Mouse (Mus musculus) macrophage (primary cell): ENCODE results near the gene Fam102a. TPM values are rescaled to one million over a fixed set of nuclear protein-coding genes. Genes with fewer than 3 reads are reported as not detected.
"Not testable (repeated sequence)": the region's sequence is repeated elsewhere in the genome, so short reads cannot be mapped to it uniquely, and the experiment has no call there.

Source experiments
- H3K27ac ChIP-seq: fragments of 350-480 bp; formaldehyde crosslinking; 2 replicates; pipeline ENCODE4 v1.9.0; 2021
- H3K36me3 ChIP-seq: fragments of 350-480 bp; formaldehyde crosslinking; 2 replicates; pipeline ENCODE4 v1.9.0; 2021; ENCODE audit errors: inconsistent target
- H3K4me3 ChIP-seq: fragments of 350-480 bp; formaldehyde crosslinking; 2 replicates; pipeline ENCODE4 v1.9.0; 2021; ENCODE audit errors: inconsistent target
- H3K79me2 ChIP-seq: fragments of 350-480 bp; formaldehyde crosslinking; 2 replicates; pipeline ENCODE4 v1.9.0; 2021; ENCODE audit errors: inconsistent target
- WGBS: methylation state at CpG from one replicate; pipeline ENCODE4 v1.1.7; 2026; ENCODE audit warnings: inconsistent platforms; ENCODE audit not compliant: missing documents; 5-methylcytosine and 5-hydroxymethylcytosine counted together
- polyA plus RNA-seq: library from polyadenylated mRNA; stranded (reverse); fragments of 250-400 nt; gene quantifications from 3 replicates; pipeline ENCODE4 v1.2.4, GENCODE M21; 2018; ENCODE audit warnings: inconsistent platforms
- total RNA-seq, 78 experiments: library from RNA; depleted of rRNA; stranded (reverse); fragments of 250-400 nt; gene quantifications; 1 replicate in 9 of 78; 2 replicates in 24 of 78; 3 replicates in 43 of 78; 4 replicates in 2 of 78; pipeline ENCODE4 v1.2.4; 2018; ENCODE audit warnings: inconsistent platforms in 56 of 78

The Fam102a gene
- total RNA-seq (2018; cell fraction: chromatin; rRNA removed): 1 to 10 TPM in 18 of 26 experiments, under 1 TPM in 8; 0.36 to 5.7 (median 1.9) TPM
- total RNA-seq (2018; cell fraction: cytosol; rRNA removed): 1 to 10 TPM; 2.6 to 5.8 (median 4.4) TPM
- total RNA-seq (2018; cell fraction: nucleus; rRNA removed): 1 to 10 TPM; 1.4 to 8.5 (median 2.7) TPM
- polyA plus RNA-seq: 3.5 to 9.1 TPM (median 3.9 TPM) in 3 replicates

DNA sequence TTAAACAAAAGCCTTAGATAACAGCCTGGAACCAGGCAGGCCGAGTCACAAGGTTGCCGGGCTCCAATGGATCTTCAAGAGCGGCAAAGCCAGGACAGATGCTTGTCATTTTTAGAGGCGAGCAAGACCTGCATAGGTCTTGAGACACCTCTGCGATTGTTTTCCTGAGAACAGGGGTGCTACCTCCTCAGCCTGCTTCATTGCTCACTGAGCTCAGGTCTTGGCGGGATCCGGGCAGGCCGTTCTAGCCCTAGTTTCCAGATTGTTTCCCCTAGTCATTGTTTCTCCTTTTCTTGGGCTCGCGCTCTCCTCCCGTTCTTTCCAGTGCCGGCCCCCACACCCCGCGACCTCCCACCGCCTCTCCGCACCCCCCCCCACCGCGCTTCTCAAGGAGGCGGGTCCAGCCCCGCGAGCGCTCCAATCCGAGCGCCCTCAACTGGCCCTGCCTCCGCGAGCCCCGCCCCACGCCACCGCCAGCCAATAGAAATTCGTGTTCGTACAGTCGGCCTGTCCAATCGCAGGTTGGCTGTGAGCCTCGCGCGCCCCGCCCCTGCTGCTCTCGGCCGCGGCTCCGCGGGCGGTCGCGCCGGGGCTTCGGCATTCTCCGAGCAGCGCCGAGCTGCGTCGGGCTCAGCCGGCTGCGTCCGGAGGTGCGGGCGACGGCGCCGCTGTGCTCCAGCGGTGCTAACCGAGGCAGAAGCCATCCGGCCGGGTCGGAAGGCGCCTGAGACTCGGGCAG, at the start of gene Fam102a:
Gene Fam102a, plus strand, starts transcription at position 600 of the 739 bp plus-strand sequence.
- under 1% methylated on average over 64 of the region's 67 CpGs for WGBS
- Histone ChIP-seq H3K4me3 (peak within 1 kb of the TSS; percentile 42), H3K79me2 (no peaks in the 10 kb centered on the region), H3K36me3 (no peaks in the 10 kb centered on the region), H3K27ac (peak within 1 kb of the TSS; percentile 60)

DNA sequence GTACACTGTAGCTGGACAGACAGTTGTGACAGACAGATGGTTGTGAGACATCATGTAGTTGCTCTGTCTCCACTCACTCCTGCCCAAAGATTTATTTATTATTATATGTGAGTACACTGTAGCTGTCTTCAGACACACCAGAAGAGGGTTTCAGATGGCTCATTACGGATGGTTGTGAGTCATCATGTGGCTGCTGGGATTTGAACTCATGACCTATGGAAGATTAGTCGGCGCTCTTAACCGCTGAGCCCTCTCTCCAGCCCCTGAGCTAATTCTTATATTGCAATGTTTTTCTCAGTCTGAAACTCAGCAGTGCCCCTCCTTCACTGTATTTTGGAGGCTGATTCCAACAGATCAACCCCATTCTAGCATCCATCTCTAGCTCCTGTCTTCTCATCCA, 49.4 kb upstream of the Fam102a start:
- no peaks in the 10 kb centered on the region for H3K36me3 ChIP-seq
- no peak overlapping the region for H3K27ac ChIP-seq
- 96% methylated on average over 4 of the region's 4 CpGs for WGBS

DNA sequence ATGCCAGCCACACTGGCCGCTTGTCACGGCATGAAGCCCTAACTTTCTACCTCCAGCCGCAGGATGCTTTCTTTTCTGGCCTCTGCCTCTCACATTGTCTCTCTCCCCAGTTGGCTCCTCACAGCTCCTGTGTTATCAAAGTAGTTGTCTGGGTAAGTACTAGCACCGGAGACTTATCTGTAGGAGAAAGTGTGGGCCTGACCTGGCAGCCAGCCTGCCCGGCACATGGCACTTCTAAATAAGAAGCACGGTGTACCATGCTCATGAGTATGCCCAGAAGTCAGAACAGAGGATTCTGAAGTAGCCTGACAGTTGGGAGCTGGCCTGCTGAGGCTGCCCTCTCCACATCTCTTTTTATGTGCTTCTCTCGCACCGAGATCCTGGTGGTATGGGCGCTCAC, 49.0 kb upstream of the Fam102a start:
- 94% methylated on average over 9 of the region's 9 CpGs for WGBS
- H3K79me2 ChIP-seq: no peaks in the 10 kb centered on the region
- H3K36me3 ChIP-seq: no peaks in the 10 kb centered on the region
- H3K4me3 ChIP-seq: no peak overlapping the region
- no peak overlapping the region for H3K27ac ChIP-seq

More for the DNA sequence above, 49.4 kb upstream of the Fam102a start:
- no peak overlapping the region for H3K4me3 ChIP-seq
- H3K79me2 ChIP-seq: no peaks in the 10 kb centered on the region

DNA sequence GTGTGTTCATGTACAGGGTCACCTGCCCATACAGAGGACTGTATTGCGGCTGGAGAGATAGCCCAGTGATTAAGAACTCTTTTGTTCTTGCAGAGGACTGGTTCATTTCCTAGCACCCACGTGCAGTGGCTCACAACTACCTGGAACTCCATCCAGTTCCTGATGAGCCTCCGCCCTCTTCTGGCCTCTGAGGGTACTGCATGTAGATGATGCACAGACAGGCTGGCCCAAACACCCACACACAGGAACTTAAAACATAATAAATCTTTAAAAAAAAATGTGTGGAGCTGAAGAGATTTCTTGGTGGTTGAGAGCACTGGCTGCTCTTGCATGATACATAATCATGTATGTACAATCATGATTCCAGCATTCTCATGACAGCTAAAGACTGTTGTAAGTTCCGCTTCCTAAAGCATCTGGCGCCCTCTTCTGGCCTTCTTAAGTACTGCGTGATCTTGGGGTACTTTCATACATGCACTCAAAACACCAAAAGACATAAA, 48.0 kb upstream of the Fam102a start:
- Histone ChIP-seq H3K36me3 (no peaks in the 10 kb centered on the region), H3K27ac (no peak overlapping the region), H3K4me3 (no peak overlapping the region), H3K79me2 (no peaks in the 10 kb centered on the region)
- 0% methylated on average over 6 of the region's 6 CpGs for WGBS

DNA sequence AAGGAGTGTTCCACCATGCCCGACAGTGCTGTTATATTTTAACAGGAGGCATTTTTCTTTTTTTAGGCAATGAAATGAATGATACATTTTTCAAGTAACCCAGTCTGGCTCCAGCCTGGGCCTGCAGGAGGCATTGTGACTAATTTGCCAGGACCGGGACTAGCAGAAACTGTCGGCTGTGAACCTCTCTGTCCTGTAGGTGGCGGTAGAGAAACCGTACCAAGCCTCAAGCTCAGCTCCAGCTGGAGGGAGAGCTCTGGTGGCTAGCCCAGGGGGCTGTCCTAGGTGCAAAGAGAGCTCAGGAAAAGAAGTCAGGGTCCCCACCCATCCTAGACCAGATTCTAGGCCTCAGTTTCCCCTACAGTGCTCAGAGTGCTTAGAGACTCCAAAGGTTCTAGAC, 46.5 kb upstream of the Fam102a start:
- Histone ChIP-seq H3K4me3 (no peak overlapping the region), H3K27ac (no peak overlapping the region), H3K79me2 (no peaks in the 10 kb centered on the region), H3K36me3 (no peaks in the 10 kb centered on the region)
- 0% methylated on average over 5 of the region's 5 CpGs for WGBS

DNA sequence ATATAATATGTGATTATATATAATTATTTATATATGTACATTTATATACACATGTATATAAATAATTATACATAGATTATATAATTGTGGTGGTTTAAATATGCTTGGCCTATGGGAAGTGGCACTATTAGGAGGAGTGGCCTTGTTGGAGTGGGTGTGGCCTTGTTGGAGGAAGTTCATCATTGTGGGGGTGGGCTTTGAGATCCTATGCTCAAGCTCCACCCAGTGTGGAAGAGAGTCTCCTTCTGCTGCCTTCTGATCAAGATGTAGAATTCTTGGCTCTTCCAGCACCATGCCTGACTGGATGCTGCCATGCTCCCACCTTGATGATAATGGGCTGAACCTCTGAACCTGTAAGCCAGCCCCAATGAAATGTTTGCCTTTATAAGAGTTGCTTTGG, 44.4 kb upstream of the Fam102a start:
- not testable (repeated sequence) for H3K79me2 ChIP-seq, H3K27ac ChIP-seq, H3K36me3 ChIP-seq, H3K4me3 ChIP-seq

DNA sequence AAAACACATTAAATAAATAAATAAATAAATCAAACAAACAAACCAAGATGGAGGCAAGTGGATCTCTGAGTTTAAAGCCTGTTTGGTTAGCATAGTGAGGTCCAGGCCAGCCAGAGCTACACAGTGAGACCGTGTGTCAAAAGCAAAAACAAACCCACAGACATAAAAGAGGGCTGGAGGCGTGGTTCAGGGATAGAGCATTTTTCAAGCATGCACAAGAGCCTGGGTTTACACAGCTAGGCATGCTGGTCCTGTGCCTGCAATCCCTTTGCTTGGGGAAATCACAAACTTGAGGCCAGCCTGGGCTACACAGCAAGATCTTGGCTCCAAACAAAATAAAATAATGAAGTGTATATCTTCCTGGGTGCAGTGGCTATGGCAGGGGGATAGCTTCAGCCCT, 42.5 kb upstream of the Fam102a start:
- H3K27ac ChIP-seq: no peak overlapping the region
- 75% methylated on average over 2 of the region's 2 CpGs for WGBS
- no peaks in the 10 kb centered on the region for H3K79me2 ChIP-seq
- no peaks in the 10 kb centered on the region for H3K36me3 ChIP-seq
- H3K4me3 ChIP-seq: no peak overlapping the region

DNA sequence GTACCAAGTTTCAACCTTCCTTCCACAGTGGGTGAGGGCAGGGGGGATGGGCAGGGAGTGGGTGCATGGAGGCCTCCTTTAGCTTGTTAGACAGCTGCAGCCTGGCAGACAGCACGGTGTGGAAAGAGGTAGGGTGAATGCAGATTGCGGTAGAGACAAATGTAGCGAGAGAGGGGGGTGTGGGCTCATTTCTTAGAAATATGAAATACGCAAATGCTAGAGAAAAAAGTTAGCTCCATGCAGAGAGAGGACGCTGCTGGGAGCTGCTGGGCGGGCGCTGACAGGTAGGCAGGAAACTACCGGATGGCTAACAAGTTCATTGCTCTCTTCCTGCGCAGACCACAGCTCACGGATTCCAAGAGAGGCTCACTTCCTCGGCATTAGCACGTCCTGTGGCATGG, 41.8 kb upstream of the Fam102a start:
- H3K4me3 ChIP-seq: no peak overlapping the region
- no peaks in the 10 kb centered on the region for H3K79me2 ChIP-seq
- H3K27ac ChIP-seq: no peak overlapping the region
- no peaks in the 10 kb centered on the region for H3K36me3 ChIP-seq
- 40% methylated on average over 11 of the region's 12 CpGs for WGBS

DNA sequence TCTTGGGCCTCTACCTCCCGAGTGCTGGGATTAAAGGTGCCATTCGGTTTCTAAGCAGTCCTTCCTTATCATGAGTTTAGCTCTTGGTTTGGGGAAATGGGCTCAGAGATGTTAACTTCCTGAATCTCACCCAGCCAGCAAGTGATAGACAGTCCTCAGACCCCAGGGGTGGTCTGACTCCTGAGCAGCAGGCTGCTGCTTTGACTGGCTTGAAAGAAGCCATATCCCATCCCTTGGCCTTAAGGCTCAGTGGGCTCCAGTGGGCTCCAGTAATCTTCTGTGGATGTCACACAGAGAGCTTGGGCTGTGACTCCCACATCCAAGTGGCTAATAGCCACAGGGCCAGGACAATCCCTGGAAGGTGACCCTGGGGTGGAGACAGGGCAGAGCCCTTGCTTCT, 40.6 kb upstream of the Fam102a start:
- 29% methylated on average over 2 of the region's 2 CpGs for WGBS

DNA sequence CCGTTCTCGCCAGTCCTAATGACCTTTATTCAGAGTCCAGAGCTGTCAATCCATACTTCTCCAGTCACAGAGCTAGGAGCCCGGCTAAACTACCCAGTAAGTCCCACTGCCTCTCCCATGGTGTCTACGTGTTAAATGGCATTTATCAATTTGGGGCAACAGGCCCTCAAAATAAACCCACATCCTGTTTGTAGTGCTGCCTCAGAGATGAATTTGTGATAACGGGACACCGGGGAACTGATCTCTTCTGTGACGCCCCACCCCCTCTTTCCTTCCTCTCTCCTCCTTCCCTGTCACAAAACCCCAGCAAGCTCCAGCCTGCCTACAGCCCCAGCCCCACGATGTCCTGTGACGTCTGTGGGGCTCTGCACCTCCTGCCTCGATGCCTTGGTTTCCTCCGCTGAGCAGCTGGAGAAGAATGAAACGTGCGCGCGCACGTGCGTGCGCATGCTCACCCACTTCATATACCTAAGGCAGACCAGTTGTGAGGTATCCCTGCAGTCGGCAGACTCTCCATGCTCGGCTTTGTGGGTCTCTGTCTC, 39.9 kb upstream of the Fam102a start:
- Histone ChIP-seq H3K79me2 (no peaks in the 10 kb centered on the region), H3K36me3 (no peaks in the 10 kb centered on the region), H3K4me3 (no peak overlapping the region), H3K27ac (no peak overlapping the region)
- WGBS: 4% methylated on average over 17 of the region's 20 CpGs

More for the DNA sequence above, 40.6 kb upstream of the Fam102a start:
- H3K79me2 ChIP-seq: no peaks in the 10 kb centered on the region
- no peak overlapping the region for H3K4me3 ChIP-seq
- no peak overlapping the region for H3K27ac ChIP-seq
- no peaks in the 10 kb centered on the region for H3K36me3 ChIP-seq

DNA sequence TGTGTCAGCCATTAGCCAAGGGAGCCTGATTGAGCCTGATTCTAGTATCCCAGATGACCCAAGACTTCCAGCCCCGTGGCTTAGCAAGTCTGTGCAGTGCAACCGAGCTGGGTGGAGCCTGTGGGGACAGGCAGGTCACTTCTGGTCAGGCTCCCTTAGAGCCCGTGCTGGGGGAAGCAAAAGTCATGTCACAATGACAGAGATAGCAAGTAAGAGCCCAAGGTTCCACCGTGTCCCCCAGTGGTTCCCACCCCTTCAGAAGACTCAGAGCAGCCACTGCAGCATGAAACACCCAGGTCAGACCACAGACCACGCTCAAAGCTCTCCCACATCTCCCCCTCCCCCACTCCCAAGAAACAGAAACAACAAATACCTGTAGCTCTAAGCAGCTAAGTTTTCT, 38.9 kb upstream of the Fam102a start:
- H3K4me3 ChIP-seq: no peak overlapping the region
- no peaks in the 10 kb centered on the region for H3K79me2 ChIP-seq

DNA sequence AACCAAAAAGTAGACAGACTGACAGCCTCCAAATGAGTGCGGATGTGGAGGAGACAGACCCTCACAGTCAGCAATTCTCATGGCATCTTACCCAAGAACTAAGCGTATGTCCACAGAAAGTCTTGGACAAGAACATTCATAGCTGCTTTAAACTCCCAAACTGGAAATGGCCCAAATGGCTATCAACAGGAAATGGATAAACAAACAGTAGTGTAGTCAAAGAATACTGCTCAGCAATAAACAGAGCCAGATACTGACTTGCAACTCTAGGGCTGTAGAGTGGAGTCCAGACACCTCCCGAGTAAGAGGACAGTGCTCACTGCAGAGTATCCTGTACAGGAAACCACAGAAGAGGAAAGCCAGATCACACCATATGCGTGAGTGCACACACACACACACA, 35.8 kb upstream of the Fam102a start:
- no peaks in the 10 kb centered on the region for H3K79me2 ChIP-seq
- no peak overlapping the region for H3K4me3 ChIP-seq
- no peak overlapping the region for H3K27ac ChIP-seq
- H3K36me3 ChIP-seq: no peaks in the 10 kb centered on the region
- 57% methylated on average over 4 of the region's 4 CpGs for WGBS

More for the DNA sequence above, 38.9 kb upstream of the Fam102a start:
- WGBS: 28% methylated on average over 5 of the region's 5 CpGs
- Histone ChIP-seq H3K27ac (no peak overlapping the region), H3K36me3 (no peaks in the 10 kb centered on the region)

DNA sequence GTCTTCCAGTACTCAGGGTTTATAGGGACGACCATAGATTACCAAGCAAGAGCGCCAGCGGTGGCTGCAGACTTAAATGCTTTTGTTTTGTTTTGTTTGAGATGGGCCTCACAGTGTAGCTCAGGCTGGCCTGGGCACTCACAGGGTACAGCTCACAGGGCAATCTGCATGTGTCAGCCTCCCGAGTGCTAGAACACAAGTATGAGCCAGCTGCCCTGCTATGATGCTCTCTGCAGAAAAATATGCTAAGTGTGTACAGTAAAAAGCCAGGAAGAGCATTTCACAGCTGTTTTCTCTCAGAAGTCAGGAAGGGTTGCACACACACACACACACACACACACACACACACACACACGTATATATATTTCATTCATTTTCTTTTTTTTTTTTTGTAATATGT, 34.7 kb upstream of the Fam102a start:
- Histone ChIP-seq H3K27ac (no peak overlapping the region), H3K79me2 (no peaks in the 10 kb centered on the region), H3K36me3 (no peaks in the 10 kb centered on the region), H3K4me3 (no peak overlapping the region)
- WGBS: 88% methylated on average over 4 of the region's 5 CpGs

DNA sequence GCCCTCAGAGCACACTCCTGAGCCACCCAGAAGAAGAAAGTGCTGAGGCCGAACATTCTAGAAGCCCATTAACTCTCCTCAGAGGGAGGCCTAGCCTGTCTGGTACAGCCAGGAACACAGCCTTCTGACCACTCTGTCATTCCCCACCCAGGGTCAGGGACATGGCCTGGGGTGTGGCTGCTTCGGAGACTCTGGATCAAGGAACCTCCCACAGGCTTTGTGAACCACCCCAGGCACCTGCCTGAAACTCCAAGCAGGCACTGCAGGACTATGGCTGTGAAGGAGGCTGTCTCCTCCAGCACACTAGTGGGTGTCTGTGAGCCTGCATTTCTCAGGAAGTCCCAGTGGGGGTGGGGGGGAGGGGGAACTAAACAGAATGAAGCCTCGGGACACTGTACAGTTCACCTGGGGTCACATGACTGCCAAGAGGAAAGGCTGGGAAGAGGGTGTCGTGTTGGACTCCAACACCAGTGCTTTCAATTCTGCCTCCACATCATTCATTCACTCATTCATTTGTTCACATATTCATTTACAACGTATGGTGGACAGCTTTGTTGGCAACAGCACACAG, 33.3 kb upstream of the Fam102a start:
- Histone ChIP-seq H3K36me3 (no peaks in the 10 kb centered on the region), H3K27ac (no peak overlapping the region), H3K79me2 (no peaks in the 10 kb centered on the region), H3K4me3 (no peak overlapping the region)
- 85% methylated on average over 5 of the region's 5 CpGs for WGBS

DNA sequence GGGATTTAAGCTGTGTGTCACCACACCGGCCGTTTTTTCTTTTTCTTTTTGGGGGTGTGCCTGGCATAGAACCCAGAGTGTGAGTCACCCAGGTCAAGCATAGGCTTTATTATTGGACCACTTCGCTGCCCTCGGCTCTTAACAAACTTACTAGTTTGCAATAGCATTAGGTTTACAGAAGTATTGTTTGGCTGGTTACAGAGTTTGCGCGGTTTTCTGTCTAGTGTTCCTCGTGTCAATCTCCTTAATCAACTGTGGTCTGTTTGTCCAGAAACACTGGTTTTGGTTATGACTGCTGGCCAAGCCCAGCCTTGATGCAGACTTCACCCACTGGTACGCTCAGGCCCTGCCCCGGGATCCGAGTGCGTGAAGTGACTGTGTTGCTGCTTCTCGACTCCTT, 32.3 kb upstream of the Fam102a start:
- WGBS: 46% methylated on average over 11 of the region's 12 CpGs
- no peaks in the 10 kb centered on the region for H3K36me3 ChIP-seq
- H3K4me3 ChIP-seq: no peak overlapping the region
- no peaks in the 10 kb centered on the region for H3K79me2 ChIP-seq
- no peak overlapping the region for H3K27ac ChIP-seq
